Mouse (Mus musculus): ENCODE measurements around the gene Kazn. TPM values are rescaled to one million over a fixed set of nuclear protein-coding genes. Genes with fewer than 3 reads are reported as not detected.

Gene Kazn
- polyA plus RNA-seq, 1 experiment from 2014 or later: 12.9 TPM

DNA sequence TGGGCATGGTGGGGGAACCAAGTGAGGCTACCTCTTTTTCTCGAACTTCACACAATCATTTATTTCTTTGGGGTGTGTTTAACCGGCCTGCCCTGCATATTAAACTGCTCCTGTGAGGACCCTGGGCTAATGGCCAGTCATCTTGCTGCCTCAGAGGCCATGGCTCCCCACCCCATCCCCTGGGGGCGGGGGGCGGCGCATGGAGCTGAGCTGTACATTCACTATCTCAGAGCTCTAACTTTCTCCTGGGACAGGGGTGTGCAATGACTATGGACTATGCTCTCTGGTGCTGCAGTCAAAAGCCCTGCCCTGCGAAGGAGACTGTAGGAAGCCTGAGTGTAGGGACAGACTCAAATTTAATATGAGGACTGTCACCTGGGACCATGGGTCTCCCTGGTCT lies 22.2 kb downstream of the Kazn start:
- 78% methylated on average over 6 of the region's 6 CpGs for WGBS
- H3K27me3 ChIP-seq (ENCODE audit: control insufficient read depth, insufficient read depth, low read length): no peaks in the 10 kb centered on the region
- ATAC-seq (ENCODE audit: low FRiP score, low TSS enrichment): no peak
- no peaks in the 10 kb centered on the region for H3K9me3 ChIP-seq (ENCODE audit: control insufficient read depth, low read length)
- no peak overlapping the region for H3K9ac ChIP-seq (ENCODE audit: low read depth, low read length)
- H3K27ac ChIP-seq (ENCODE audit: low read depth, low read length): no peak overlapping the region
- no peak overlapping the region for H3K4me2 ChIP-seq (replicated peaks; ENCODE audit: low read depth, low read length)
- peaks cover 68% of the 10 kb centered on the region for H3K4me1 ChIP-seq (ENCODE audit: control insufficient read depth, insufficient read depth, low read length)
- H3K4me3 ChIP-seq (ENCODE audit: low read length): no peak overlapping the region
- no peaks in the 10 kb centered on the region for H3K36me3 ChIP-seq (ENCODE audit: control insufficient read depth, insufficient read depth, low read length)

DNA sequence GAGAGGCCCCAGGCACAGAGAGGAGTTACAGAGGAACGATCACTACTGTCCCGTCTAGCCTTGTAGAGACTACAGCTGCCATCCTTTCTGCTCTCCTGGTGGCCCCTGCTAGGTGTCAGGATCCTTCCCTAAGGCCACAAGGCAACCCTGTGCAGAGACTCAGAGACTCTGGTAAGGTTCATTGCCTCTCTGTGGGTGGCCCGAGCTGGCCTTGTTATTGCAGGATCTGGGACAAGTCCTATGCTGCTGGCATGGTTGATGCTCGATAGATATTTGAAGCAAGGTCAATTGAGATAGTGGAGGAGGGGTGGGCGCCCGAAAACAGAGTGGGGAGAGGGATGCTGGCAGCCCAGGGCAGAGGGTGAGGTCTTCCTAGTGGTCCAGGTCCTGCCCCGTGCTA lies 23.4 kb downstream of the Kazn start:
- Histone ChIP-seq H3K27ac (ENCODE audit: low read depth, low read length) (no peak overlapping the region), H3K36me3 (ENCODE audit: control insufficient read depth, insufficient read depth, low read length) (no peaks in the 10 kb centered on the region), H3K9me3 (ENCODE audit: control insufficient read depth, low read length) (no peaks in the 10 kb centered on the region), H3K4me1 (ENCODE audit: control insufficient read depth, insufficient read depth, low read length) (peaks cover 56% of the 10 kb centered on the region), H3K9ac (ENCODE audit: low read depth, low read length) (no peak overlapping the region), H3K27me3 (ENCODE audit: control insufficient read depth, insufficient read depth, low read length) (no peaks in the 10 kb centered on the region), H3K4me2 (replicated peaks; ENCODE audit: low read depth, low read length) (no peak overlapping the region), H3K4me3 (ENCODE audit: low read length) (no peak overlapping the region)
- 34% methylated on average over 7 of the region's 7 CpGs for WGBS
- peak; percentile 21; the same call in 1 of the 2 replicates for ATAC-seq (ENCODE audit: low FRiP score, low TSS enrichment)

DNA sequence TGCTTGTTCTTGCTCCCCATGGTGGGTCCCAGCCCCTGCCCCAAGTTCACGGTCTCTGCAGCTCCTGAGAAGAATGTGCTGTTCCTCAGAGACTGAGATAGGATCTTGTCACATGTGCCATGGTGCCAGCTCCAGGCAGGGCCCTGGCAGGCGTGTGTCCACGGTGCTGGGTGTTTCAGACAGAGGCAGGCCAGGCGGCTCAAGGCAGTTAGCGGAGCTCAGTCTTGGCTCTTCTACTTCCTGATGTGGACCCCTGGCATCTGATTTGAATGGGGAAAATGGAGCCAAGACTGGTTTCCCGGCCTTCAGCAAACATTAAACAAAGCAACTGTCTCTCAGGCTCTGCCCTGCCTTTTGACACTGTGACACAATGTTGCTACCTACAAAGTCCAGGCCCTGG lies 24.7 kb downstream of the Kazn start:
- H3K4me3 ChIP-seq (ENCODE audit: low read length): no peak overlapping the region
- H3K4me2 ChIP-seq (replicated peaks; ENCODE audit: low read depth, low read length): no peak overlapping the region
- H3K9me3 ChIP-seq (ENCODE audit: control insufficient read depth, low read length): no peaks in the 10 kb centered on the region
- no peaks in the 10 kb centered on the region for H3K36me3 ChIP-seq (ENCODE audit: control insufficient read depth, insufficient read depth, low read length)
- H3K4me1 ChIP-seq (ENCODE audit: control insufficient read depth, insufficient read depth, low read length): peaks cover 56% of the 10 kb centered on the region
- no peak overlapping the region for H3K27ac ChIP-seq (ENCODE audit: low read depth, low read length)
- no peak overlapping the region for H3K9ac ChIP-seq (ENCODE audit: low read depth, low read length)
- 73% methylated on average over 6 of the region's 6 CpGs for WGBS
- H3K27me3 ChIP-seq (ENCODE audit: control insufficient read depth, insufficient read depth, low read length): no peaks in the 10 kb centered on the region
- no peak for ATAC-seq (ENCODE audit: low FRiP score, low TSS enrichment)

DNA sequence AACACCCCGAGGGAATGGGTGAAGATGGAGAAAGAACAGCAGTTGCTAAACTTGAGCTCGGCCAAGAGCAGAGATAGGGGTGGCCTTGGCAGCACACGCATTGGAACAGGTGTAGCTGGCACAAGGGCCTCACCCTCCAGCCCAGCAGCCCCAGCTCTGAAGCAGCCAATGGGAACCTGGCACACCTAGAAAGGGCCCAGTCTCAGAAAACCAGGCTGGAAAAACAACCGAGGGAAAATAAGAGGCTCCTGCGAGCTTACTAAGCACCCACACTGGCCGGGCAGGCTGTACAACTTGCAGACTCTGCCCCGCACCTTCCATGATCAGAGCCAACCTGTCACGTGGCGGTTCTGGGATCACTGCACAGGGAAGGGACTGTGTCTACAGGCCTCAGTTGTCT lies 26.8 kb downstream of the Kazn start:
- H3K4me3 ChIP-seq (ENCODE audit: low read length): no peak overlapping the region
- no peaks in the 10 kb centered on the region for H3K27me3 ChIP-seq (ENCODE audit: control insufficient read depth, insufficient read depth, low read length)
- H3K4me2 ChIP-seq (replicated peaks; ENCODE audit: low read depth, low read length): no peak overlapping the region
- H3K4me1 ChIP-seq (ENCODE audit: control insufficient read depth, insufficient read depth, low read length): peaks cover 48% of the 10 kb centered on the region
- no peaks in the 10 kb centered on the region for H3K9me3 ChIP-seq (ENCODE audit: control insufficient read depth, low read length)
- H3K9ac ChIP-seq (ENCODE audit: low read depth, low read length): no peak overlapping the region
- no peak for ATAC-seq (ENCODE audit: low FRiP score, low TSS enrichment)
- 84% methylated on average over 9 of the region's 9 CpGs for WGBS
- H3K36me3 ChIP-seq (ENCODE audit: control insufficient read depth, insufficient read depth, low read length): peaks cover 5% of the 10 kb centered on the region; the same call in 1 of the 2 replicates
- H3K27ac ChIP-seq (ENCODE audit: low read depth, low read length): no peak overlapping the region

DNA sequence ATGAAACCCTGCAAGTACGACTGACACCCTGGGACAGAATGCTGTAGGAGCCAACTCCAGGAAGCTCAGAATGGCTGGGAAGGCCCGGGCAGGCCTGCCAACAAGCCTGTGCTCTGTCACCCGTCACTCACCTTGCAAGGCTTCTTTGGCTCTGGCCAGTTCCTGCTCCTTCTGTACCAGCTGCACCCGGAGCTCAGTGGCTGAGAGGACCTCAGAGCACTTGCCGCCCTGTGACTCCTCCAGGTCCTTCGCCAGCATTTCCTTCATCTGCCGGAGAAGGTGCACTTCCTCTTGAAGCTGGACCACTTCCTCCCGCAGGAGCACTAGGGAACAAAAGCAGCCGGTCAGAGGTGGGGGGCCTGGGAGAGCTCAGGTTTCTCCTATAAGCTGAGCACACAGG lies 29.3 kb downstream of the Kazn start:
- Histone ChIP-seq H3K27me3 (ENCODE audit: control insufficient read depth, insufficient read depth, low read length) (no peaks in the 10 kb centered on the region), H3K4me2 (replicated peaks; ENCODE audit: low read depth, low read length) (no peak overlapping the region), H3K4me3 (ENCODE audit: low read length) (no peak overlapping the region), H3K9me3 (ENCODE audit: control insufficient read depth, low read length) (no peaks in the 10 kb centered on the region), H3K9ac (ENCODE audit: low read depth, low read length) (no peak overlapping the region), H3K36me3 (ENCODE audit: control insufficient read depth, insufficient read depth, low read length) (peaks cover 5% of the 10 kb centered on the region; the same call in 1 of the 2 replicates), H3K27ac (ENCODE audit: low read depth, low read length) (peak overlapping the region; percentile 48; the same call in 1 of the 2 replicates), H3K4me1 (ENCODE audit: control insufficient read depth, insufficient read depth, low read length) (peaks cover 25% of the 10 kb centered on the region)
- ATAC-seq (ENCODE audit: low FRiP score, low TSS enrichment): no peak
- 47% methylated on average over 9 of the region's 9 CpGs for WGBS

DNA sequence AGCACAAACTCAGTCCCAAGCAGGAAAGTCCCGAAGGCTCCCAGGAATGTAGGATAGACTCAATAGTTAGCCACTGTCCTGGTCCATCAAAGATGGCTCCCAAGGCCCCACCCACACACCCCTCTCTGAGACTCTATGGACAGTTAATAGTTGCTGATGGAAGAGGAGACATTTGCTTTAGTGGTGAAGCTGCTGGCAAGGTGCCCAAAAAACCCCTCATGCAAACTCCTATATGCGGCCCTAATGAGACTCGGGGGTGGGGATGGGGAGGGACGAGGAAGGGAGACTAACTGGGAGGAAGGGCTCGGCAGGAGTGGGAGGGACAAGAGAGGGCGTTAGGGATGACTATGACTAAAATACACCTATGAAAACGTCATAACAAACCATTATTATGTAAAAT lies 29.7 kb downstream of the Kazn start:
- no peak overlapping the region for H3K9ac ChIP-seq (ENCODE audit: low read depth, low read length)
- no peak for ATAC-seq (ENCODE audit: low FRiP score, low TSS enrichment)
- WGBS: 60% methylated on average over 7 of the region's 7 CpGs
- H3K27me3 ChIP-seq (ENCODE audit: control insufficient read depth, insufficient read depth, low read length): no peaks in the 10 kb centered on the region
- H3K9me3 ChIP-seq (ENCODE audit: control insufficient read depth, low read length): no peaks in the 10 kb centered on the region
- no peak overlapping the region for H3K4me3 ChIP-seq (ENCODE audit: low read length)
- peaks cover 21% of the 10 kb centered on the region for H3K4me1 ChIP-seq (ENCODE audit: control insufficient read depth, insufficient read depth, low read length)
- no peak overlapping the region for H3K4me2 ChIP-seq (replicated peaks; ENCODE audit: low read depth, low read length)
- H3K27ac ChIP-seq (ENCODE audit: low read depth, low read length): peak overlapping the region; percentile 48; the same call in 1 of the 2 replicates
- H3K36me3 ChIP-seq (ENCODE audit: control insufficient read depth, insufficient read depth, low read length): peaks cover 5% of the 10 kb centered on the region; the same call in 1 of the 2 replicates

DNA sequence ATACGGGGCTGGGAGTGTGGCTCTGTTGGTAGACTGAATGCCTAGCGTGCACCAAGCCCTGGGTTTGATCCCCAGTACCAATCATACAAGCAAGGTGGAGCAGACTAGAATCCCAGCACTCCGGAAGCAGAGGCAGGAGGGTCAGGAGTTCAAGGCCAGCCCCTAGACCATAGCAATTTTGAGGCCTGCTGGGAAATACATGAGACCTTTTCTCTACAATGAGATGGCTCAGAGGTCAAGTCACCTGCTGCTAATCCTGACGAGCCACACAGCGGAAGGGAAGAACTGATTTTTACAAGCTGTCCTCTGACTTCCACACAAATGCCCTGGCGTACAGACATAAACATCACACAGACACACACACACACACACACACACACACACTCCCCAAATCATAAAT lies 33.5 kb downstream of the Kazn start:
- 82% methylated on average over 6 of the region's 6 CpGs for WGBS
- Histone ChIP-seq H3K27me3 (ENCODE audit: control insufficient read depth, insufficient read depth, low read length) (no peaks in the 10 kb centered on the region), H3K9me3 (ENCODE audit: control insufficient read depth, low read length) (no peaks in the 10 kb centered on the region), H3K4me1 (ENCODE audit: control insufficient read depth, insufficient read depth, low read length) (peaks cover 14% of the 10 kb centered on the region), H3K9ac (ENCODE audit: low read depth, low read length) (no peak overlapping the region), H3K27ac (ENCODE audit: low read depth, low read length) (no peak overlapping the region), H3K36me3 (ENCODE audit: control insufficient read depth, insufficient read depth, low read length) (peaks cover 5% of the 10 kb centered on the region; the same call in 1 of the 2 replicates), H3K4me3 (ENCODE audit: low read length) (no peak overlapping the region), H3K4me2 (replicated peaks; ENCODE audit: low read depth, low read length) (no peak overlapping the region)
- ATAC-seq (ENCODE audit: low FRiP score, low TSS enrichment): no peak

DNA sequence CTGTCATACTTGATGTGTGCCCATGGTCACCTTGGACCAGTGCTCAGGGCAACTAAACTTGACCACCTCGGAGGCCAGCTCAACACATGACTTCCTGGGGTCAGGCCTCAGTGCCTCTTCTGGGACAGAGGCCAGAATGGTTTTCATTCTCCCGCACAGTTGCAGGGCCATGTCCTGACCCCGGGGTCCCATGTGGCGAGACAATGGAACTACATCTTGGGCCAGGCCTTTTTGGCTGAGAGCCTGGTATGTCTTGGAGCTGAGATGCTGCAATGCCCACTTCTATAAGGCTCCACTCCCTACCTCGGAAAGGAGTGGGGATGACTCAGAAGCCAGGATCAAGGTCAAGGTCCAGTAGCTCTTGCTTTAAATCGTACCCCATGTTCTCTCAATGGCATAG lies 42.6 kb downstream of the Kazn start:
- Histone ChIP-seq H3K9ac (ENCODE audit: low read depth, low read length) (no peak overlapping the region), H3K4me2 (replicated peaks; ENCODE audit: low read depth, low read length) (no peak overlapping the region), H3K9me3 (ENCODE audit: control insufficient read depth, low read length) (no peaks in the 10 kb centered on the region), H3K27me3 (ENCODE audit: control insufficient read depth, insufficient read depth, low read length) (no peaks in the 10 kb centered on the region), H3K4me1 (ENCODE audit: control insufficient read depth, insufficient read depth, low read length) (peaks cover 8% of the 10 kb centered on the region; the same call in 1 of the 2 replicates), H3K36me3 (ENCODE audit: control insufficient read depth, insufficient read depth, low read length) (no peaks in the 10 kb centered on the region), H3K27ac (ENCODE audit: low read depth, low read length) (no peak overlapping the region), H3K4me3 (ENCODE audit: low read length) (no peak overlapping the region)
- ATAC-seq (ENCODE audit: low FRiP score, low TSS enrichment): no peak
- 52% methylated on average over 6 of the region's 6 CpGs for WGBS

DNA sequence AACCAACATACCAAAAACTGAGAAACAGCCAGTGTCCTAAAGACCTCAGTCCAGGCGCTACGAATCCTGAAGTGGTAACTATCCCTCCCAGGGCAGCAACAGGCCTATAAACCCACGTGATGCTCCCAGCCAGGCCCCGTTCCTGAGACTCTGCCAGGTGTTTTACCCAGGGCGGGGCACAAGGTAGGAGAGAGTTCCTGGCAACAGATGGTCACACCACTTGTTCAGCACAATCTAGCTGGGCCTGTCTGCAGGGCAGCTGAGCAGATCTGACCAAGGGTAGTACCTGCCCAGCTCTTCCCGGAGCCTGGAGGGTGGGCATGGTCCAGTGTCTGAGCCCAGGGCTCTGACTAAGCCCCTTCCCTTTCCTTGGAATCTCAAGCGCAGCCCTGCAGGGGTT lies 45.4 kb downstream of the Kazn start:
- ATAC-seq (ENCODE audit: low FRiP score, low TSS enrichment): no peak
- H3K27ac ChIP-seq (ENCODE audit: low read depth, low read length): peak overlapping the region; percentile 62; the same call in 1 of the 2 replicates
- no peak overlapping the region for H3K9ac ChIP-seq (ENCODE audit: low read depth, low read length)
- 72% methylated on average over 7 of the region's 7 CpGs for WGBS
- no peaks in the 10 kb centered on the region for H3K9me3 ChIP-seq (ENCODE audit: control insufficient read depth, low read length)
- no peaks in the 10 kb centered on the region for H3K36me3 ChIP-seq (ENCODE audit: control insufficient read depth, insufficient read depth, low read length)
- no peak overlapping the region for H3K4me3 ChIP-seq (ENCODE audit: low read length)
- H3K4me1 ChIP-seq (ENCODE audit: control insufficient read depth, insufficient read depth, low read length): peaks cover 8% of the 10 kb centered on the region; the same call in 1 of the 2 replicates
- H3K27me3 ChIP-seq (ENCODE audit: control insufficient read depth, insufficient read depth, low read length): no peaks in the 10 kb centered on the region
- H3K4me2 ChIP-seq (replicated peaks; ENCODE audit: low read depth, low read length): no peak overlapping the region

Measured in kidney, embryonic 14.5 days (tissue).